Mouse (Mus musculus) ovary, postnatal 14 days (tissue): ENCODE data around the gene Cltb.

Source experiments
- DNase-seq: peaks from one replicate; pipeline ENCODE4 v3.0.0; 2022; ENCODE audit warnings: low spot score

Cltb gene

DNA sequence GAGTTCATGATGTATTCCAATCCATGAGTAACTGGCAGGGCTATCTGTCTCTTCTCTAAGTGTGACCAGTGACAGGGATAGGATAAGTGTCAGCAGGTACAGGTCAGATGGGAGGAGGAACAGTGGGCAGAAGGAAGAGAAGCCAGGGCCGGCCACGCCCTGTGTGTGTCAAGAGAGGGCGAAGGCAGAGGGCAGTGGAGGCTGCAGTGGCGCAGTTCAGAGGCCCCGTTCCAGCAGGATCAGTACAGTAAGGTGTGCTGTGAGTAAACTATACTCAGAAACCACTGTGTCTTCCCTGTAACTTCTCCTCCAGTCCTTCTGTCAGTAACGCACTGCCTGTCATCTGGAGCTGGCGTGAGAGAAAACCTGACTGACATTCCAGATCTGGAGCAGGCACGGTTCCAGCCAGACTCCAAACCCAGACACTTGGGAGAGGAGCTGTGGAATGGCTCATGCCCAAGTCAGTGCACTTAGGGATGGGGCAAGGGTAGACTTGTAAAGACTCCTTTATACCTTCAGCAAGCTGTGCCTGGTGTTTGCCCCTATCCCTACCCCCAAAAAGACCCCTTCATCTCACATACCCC lies 14.9 kb downstream of the Cltb start:
- no peak for DNase-seq

- DNase-seq, result no peak
These were observed 17.5 kb downstream of the Cltb start for GRCm38 (mm10) chr13:54593617-54594016.

- no peak for DNase-seq
These were observed 19.3 kb downstream of the Cltb start for GRCm38 (mm10) chr13:54591776-54592356.

- peak; percentile 91 for DNase-seq
These were observed 20.9 kb downstream of the Cltb start, which contains the start of the genes Nop16 and Higd2a for GRCm38 (mm10) chr13:54589996-54590951. Gene Nop16, minus strand, starts transcription at chr13:54590090. Gene Higd2a, plus strand, starts transcription at chr13:54590207.

DNA sequence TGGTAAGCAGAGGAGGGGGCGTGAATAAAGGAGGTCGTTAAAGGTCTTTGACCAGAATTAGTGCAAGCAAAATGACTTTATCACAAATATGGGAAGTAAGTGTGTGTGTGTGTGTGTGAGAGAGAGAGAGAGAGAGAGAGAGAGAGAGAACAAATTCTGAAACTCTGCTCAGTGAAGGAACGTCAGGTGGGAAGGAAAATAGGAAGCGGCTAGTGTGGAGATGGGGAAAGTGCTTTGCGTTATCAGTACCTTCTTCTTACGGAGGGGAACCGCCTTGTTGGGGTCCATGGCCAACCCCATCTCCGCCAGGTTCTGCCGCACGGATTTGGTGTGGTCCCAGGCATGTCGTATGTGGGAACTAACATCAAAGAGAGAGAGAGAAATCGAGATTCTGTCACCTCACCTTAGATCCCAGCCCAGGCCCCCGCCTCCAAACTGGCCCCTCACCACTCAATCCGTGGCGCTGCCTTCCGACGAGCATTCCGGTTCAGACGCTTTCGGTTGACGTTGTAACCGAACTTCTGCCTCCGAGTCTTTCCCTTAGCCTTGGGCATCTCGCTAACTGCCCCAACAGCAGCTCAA lies 21.6 kb downstream of the Cltb start:
- DNase-seq, result no peak

DNA sequence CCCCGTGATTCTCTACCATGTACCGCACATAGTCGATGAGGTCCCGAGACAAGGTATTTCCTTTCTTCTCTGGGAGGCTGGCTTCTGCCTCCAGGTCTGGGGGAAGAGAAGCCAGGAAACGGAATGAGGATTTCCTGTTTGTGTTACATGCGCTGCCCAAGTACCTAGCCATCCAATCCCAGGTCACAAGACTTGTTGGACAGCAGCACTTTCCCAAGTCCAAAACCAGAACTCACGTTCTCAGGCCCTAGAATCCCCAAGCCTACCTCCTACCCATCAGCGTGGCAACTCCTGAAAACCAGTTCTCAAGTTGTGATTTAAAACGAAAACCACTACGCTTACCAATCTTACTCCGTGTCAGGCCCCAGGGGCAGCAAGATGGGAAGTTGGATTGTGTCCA lies 25.3 kb downstream of the Cltb start:
- DNase-seq, result no peak

GRCm38 (mm10) chr13:54582860-54583259 lies 28.3 kb downstream of the Cltb start:
- DNase-seq, result no peak

DNA sequence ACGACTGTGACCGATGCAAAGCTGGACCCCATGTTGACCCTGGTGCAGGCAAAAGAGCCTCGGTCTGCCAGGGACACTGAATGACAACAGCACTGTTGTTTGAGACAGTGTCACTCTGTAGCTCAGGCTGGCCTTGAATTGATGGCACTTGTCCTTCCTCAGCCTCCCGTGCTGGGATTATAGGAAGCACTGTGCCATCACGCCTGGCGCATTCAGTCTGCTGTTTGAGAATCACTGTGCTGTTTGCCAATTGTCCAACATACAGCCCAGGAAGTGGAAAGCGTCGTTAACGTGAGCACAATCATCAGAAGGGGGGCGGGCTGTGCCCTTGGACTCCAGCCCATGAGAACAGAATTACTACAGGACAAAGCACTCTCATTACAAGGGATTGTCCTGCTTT lies 29.0 kb downstream of the Cltb start:
- no peak for DNase-seq

DNA sequence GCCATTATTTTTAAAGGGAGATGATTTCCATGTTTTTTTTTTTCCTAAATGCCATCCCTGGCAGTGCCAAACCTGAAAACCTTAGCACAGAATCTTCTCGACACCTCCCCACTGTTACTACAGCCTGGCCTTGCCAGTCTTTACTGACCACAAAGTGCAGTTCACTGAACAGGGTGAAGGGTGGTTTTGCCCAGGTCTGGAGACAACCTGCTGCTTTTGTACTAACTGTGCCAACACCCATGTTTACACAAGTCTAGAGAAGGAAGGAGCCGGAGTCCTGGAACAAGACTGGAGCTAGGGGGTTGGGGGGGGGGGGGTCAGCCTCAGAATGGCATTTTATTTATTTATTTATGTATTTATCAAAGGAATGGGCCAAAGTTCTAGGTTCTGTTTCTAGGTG lies 29.8 kb downstream of the Cltb start:
- no peak for DNase-seq

- no peak for DNase-seq
These were observed 33.3 kb downstream of the Cltb start for GRCm38 (mm10) chr13:54577652-54578507.

GRCm38 (mm10) chr13:54575489-54575888 lies 35.7 kb downstream of the Cltb start:
- no peak for DNase-seq

DNA sequence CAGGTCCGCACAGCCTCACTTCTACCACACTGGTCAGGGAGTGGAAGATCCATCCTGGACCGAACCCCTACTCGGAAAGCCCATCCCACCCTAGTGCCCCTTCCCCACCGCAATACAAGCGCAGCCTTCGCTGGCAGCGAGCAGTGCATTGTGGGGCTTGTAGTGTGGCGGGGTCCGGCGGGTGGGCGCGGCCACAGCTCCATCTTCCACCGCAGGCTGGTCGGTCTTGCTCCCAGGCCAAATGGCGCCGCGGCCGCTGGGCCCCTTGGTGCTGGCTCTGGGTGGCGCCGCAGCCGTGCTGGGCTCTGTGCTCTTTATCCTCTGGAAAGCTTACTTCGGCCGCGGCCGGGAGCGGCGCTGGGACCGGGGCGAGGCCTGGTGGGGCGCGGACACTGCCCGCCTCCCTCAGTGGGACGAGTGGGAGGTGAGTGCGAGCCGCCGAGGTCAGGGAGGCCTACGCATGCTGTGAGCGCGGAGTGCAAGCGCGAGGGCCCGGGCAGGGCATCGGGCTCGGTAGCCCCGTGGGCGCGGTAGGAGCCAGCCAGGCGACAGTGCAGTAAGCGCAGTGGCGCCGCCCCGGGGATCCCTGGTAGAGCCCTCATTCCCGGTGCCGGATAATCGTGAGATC lies 36.2 kb downstream of the Cltb start, which contains the start of gene Arl10:
TSS of gene Arl10 (plus strand) at position 162 of the 628 bp plus-strand sequence.
- DNase-seq, result peak; percentile 64

DNA sequence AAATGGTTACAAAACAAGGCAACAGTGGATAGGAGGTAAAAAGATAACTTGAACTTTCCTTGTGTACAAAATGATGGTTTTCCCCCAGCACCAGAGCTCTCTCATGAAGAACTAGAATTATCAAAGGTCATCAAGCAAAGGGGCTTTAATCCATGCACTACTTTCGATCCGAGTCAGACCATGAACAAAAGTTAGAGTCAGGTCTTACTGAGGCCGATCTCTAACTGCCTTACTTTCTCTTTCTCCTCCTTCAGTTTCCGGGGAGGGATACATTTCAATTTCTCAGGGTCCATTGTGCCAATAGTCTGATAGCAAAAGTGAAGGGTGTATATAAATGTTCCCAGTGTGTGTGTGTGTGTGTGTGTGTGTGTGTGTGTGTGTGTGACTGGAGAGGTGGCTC lies 38.5 kb downstream of the Cltb start:
- no peak for DNase-seq

DNA sequence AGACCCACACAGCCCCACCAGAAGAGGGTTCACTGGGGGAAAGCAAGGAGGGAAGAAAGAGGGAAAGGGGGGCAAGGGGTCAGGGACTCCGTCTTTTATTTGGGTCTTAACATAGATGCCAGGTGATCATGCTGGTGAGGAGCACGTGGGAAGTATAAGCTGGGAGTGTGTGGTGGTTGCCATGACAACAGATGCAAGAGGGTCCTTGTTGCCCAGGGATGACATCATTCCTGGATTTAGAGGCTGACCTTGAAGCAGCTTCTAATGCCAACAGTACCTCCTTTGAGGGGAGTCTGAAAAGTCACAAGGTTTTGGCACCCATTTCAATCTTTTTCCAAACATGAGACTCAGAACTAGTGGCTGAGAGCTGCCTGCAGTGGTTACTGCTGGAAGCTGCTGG lies 39.5 kb downstream of the Cltb start:
- DNase-seq, result no peak

DNA sequence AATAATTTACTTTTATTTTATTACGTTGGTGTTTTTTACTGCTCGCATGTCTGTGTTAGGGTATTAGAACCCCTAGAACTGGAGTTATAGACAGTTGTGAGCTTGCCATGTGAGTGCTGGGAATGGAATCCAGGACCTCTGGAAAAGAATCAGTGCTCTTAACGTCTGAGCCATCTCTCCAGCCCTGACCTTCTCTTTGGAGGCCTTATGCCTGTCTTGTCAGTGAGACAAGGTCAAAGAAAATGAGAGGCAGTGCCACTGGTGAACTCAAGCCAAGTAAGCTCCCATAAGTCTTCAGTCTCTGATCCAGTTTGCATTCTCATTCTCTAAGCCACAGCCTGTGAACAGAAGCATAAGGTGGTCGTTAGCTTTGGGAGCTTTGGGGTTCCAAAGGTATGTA lies 40.4 kb downstream of the Cltb start:
- DNase-seq, result no peak

GRCm38 (mm10) chr13:54569282-54569681 lies 41.9 kb downstream of the Cltb start:
- DNase-seq, result no peak

DNA sequence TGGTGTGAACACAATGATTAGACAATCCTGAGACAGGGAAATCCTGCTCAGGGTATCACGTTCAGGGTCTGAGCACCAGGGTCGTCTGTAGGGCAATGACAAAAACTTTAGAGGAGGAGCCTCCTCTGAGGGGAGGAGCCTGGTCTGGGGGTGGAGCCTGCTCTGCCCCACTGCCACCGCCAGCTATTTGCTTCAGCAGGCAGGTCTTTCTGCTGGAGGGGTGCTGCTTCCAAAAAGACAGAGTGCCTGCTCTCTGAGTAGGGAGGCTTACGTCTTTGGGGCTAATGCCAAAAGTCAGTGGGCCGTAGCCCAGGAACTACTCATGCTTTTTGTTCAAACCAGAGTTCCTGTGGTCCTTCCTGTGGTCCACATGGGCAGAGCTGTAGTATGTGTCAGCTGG lies 42.8 kb downstream of the Cltb start:
- no peak for DNase-seq

DNA sequence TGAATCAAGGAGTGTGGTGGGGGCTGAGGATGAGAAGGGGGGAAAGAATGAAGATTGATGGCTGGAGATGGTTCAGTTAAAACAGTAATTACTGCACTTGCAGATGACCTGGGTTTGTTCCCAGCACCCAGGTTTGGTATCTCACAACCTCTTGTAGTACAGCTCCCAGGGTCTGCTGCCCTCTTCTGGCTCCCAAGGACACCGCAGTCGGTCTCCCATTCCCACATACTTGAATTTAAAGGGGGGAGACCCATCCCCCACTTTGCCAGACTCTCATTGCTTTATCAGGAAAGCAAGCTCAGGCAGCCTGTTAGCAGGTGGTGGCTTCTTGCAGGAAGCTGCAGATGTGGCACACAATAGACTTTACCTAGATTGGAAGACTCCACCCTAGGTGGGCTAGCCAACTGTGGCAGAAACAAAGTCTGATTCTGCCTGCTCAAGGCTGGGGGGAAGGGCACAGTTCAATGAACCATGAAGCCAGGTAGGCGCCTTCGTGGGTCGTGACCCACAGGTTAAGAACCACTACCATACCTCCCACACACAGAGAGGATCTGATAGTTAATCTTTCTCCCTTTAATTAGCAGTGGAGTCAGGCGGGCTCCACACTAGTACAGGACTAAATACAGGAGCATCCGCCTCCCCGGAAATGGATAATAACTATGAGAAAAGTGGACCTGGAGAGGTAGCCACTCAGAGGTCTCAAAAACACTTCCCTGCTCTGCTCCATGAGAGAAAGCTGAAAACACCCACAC lies 45.4 kb downstream of the Cltb start:
- peak; percentile 36 for DNase-seq

DNA sequence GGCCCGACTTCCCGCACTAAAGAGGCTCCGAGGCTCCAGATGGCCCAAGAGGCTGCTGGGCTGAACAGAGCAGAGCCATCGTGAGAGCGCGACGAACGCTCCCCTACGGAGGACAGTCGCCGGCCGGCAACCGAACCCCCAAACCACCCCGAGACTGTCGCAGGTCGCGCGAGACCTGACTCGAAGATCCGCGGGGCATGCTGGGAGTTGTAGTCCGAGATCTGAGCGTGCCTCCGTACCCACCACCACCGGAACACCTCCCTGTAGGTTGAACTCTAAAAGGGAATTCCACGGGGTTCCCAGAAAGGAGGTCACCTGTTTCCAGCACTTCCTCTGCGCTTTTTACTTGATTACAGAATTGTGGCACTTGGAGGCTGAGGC lies 46.0 kb downstream of the Cltb start, which contains the start of gene 4833439L19Rik:
TSS of gene 4833439L19Rik (minus strand) at position 235 of the 381 bp plus-strand sequence.
- peak; percentile 88 for DNase-seq
